Mouse (Mus musculus): ENCODE data around the gene Dop1b. TPM values are rescaled to one million over a fixed set of nuclear protein-coding genes. Genes with fewer than 3 reads are reported as not detected.
"Not testable (repeated sequence)": the region's sequence is repeated elsewhere in the genome, so short reads cannot be mapped to it uniquely, and the experiment has no call there.

The Dop1b gene
- polyA plus RNA-seq, 1 experiment: 47.2 TPM

DNA sequence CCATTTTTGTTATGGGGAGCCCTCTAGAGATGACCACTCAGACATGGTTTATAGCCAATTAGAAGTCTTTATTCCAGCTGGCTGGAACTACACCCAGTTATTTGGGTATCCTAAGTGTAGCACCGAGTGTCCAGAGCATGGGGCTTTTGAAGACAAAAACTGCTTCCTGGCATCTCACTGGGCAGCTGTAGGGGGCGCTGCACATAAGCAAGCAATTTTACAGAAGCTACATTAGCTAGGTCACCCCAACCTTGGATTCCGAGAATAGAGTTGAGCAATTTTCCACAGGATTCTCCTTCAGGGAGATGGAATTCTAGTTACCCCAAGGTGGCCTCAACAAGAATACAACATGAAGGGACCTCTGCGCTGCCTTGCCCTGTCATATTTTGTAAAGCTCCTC lies 113.1 kb downstream of the Dop1b start:
- no peak overlapping the region for H3K4me3 ChIP-seq (ENCODE audit: insufficient read depth, low read length)
- no peak overlapping the region for H3K27ac ChIP-seq (ENCODE audit: insufficient read depth, low read depth, low read length)
- no peaks in the 10 kb centered on the region for H3K4me1 ChIP-seq (ENCODE audit: control insufficient read depth, insufficient read depth, low read length)
- TF ChIP-seq CTCF (IDR thresholded peaks at IDR 0.05; ENCODE audit: low read depth, low read length) (no peak; the same call in 1 of the 2 replicates), POLR2A (IDR thresholded peaks at IDR 0.05; ENCODE audit: borderline replicate concordance, low read depth, low read length) (no peak)

DNA sequence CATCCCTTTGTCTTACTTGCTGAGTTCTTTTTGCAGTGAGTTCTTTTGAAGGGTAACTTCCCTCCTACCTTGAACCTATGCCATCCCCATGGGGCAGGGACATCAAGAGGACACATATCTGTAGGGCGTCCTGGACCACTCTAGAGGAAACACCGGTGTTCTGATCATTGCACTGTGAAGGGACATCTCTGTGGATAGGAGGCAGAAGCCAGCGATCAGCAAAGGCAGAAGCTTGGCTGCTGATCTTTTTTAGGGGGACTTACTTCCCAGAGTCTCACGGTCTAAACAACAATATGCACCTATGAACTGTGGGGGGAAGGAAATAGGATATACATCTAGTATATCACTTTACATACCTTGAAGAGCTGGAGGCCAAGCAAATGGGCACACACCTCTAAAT lies 113.8 kb downstream of the Dop1b start:
- Histone ChIP-seq H3K27ac (ENCODE audit: insufficient read depth, low read depth, low read length) (no peak overlapping the region), H3K4me1 (ENCODE audit: control insufficient read depth, insufficient read depth, low read length) (no peaks in the 10 kb centered on the region), H3K4me3 (ENCODE audit: insufficient read depth, low read length) (no peak overlapping the region)
- TF ChIP-seq CTCF (IDR thresholded peaks at IDR 0.05; ENCODE audit: low read depth, low read length): no peak
- TF ChIP-seq POLR2A (IDR thresholded peaks at IDR 0.05; ENCODE audit: borderline replicate concordance, low read depth, low read length): no peak

DNA sequence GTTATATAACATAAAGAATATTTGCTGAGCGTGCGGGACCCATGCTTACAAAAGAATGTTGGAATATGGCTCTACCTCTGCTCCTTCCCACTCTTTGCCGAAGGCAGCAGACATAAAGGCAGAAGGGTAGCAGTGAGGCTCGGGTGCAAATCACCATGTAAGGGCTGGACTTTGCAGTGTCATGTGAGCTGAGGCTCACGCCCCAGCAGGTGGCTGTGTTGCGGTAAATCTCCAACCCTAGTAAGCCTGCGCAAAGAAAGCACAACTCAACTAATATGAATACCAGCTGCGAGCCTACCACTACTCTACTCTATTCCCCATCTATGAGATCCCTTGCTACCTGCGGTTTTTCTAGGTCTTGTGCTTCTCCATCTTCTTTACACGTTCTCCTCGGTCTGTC lies 114.3 kb downstream of the Dop1b start:
- TF ChIP-seq CTCF (IDR thresholded peaks at IDR 0.05; ENCODE audit: low read depth, low read length): no peak
- TF ChIP-seq POLR2A (IDR thresholded peaks at IDR 0.05; ENCODE audit: borderline replicate concordance, low read depth, low read length): no peak
- H3K4me1 ChIP-seq (ENCODE audit: control insufficient read depth, insufficient read depth, low read length): no peaks in the 10 kb centered on the region
- H3K27ac ChIP-seq (ENCODE audit: insufficient read depth, low read depth, low read length): no peak overlapping the region
- H3K4me3 ChIP-seq (ENCODE audit: insufficient read depth, low read length): no peak overlapping the region

DNA sequence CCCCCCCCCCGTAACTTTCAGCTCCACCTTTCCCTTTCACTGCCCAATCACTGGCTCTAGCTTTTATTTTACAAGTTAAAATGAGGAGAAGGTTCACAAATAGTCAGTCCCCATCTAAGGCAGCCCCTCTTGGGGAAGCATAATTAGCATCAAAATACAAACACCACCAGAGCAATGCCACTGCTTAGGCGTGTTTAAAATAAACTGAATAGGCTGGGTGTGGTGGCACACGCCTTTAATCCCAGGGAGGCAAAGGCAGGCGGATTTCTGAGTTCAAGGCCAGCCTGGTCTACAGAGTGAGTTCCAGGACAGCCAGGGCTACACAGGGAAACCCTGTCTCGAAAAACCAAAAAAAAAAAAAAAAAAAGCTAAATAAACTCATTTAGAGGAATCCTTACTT lies 114.8 kb downstream of the Dop1b start:
- H3K4me1 ChIP-seq (ENCODE audit: control insufficient read depth, insufficient read depth, low read length); H3K4me3 ChIP-seq (ENCODE audit: insufficient read depth, low read length); H3K27ac ChIP-seq (ENCODE audit: insufficient read depth, low read depth, low read length): not testable (repeated sequence)

DNA sequence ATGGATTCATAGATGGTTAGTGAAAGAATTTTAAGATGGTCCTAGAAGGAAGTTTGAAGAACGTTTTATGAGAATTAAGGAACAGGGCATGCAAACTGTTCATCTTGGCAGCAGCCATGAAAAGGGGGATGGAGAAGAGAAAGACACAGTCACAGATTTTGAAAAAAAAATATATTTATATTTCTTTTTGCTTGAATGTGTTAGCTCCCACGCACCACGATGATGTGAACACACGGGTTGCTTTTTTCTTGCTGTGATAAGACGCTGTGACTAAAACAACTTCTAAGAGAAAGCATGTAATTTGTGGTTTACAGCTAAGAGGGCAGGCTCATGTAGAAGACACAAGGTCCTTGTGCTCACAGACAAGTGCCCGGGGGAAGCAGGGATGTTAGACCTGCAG lies 115.2 kb downstream of the Dop1b start:
- TF ChIP-seq CTCF (IDR thresholded peaks at IDR 0.05; ENCODE audit: low read depth, low read length): no peak
- TF ChIP-seq POLR2A (IDR thresholded peaks at IDR 0.05; ENCODE audit: borderline replicate concordance, low read depth, low read length): no peak
- Histone ChIP-seq H3K4me3 (ENCODE audit: insufficient read depth, low read length) (no peak overlapping the region), H3K27ac (ENCODE audit: insufficient read depth, low read depth, low read length) (no peak overlapping the region), H3K4me1 (ENCODE audit: control insufficient read depth, insufficient read depth, low read length) (peaks cover 2% of the 10 kb centered on the region)

DNA sequence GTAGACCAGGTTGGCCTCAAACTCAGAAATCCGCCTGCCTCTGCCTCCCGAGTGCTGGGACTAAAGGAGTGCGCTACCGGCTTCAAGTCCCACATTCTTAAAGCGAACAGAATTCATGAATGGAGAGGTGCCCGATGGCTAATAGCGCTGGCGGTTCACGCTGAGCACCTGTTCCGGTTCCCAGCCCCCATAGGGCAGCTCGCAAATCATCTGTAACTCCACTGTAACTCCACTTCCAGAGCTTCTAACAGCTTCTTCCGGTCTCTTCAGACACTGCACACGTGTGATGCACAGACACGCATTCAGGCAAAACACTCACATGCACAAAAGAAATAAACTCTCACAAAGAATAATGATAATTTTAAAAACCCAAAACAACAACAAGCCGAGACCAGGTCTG lies 117.8 kb downstream of the Dop1b start:
- Histone ChIP-seq H3K27ac (ENCODE audit: insufficient read depth, low read depth, low read length) (no peak overlapping the region), H3K4me3 (ENCODE audit: insufficient read depth, low read length) (no peak overlapping the region)

DNA sequence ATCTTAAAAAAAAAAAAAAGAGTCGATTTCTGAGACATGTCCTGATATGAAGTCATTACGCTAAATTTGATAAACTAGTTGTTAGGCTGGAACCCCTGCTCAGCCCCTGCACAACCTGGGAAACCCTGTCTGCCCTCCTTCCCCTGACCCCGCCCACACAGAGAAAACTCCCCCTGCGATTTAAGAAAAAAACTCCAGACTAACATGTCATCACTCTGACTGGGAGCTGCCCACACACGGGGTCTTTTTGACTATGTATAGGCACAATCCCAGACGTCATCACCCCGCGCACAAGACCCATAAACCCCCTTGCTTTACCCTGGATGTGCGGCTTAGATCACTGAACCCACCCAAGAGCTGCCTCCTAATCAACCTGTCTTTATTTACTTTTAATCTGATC lies 118.4 kb downstream of the Dop1b start:
- no peak overlapping the region for H3K4me3 ChIP-seq (ENCODE audit: insufficient read depth, low read length)
- no peak for TF ChIP-seq POLR2A (IDR thresholded peaks at IDR 0.05; ENCODE audit: borderline replicate concordance, low read depth, low read length)
- no peak for TF ChIP-seq CTCF (IDR thresholded peaks at IDR 0.05; ENCODE audit: low read depth, low read length)
- peaks cover 12% of the 10 kb centered on the region for H3K4me1 ChIP-seq (ENCODE audit: control insufficient read depth, insufficient read depth, low read length)
- H3K27ac ChIP-seq (ENCODE audit: insufficient read depth, low read depth, low read length): no peak overlapping the region

More for the DNA sequence above, 117.8 kb downstream of the Dop1b start:
- no peak for TF ChIP-seq POLR2A (IDR thresholded peaks at IDR 0.05; ENCODE audit: borderline replicate concordance, low read depth, low read length)
- no peak for TF ChIP-seq CTCF (IDR thresholded peaks at IDR 0.05; ENCODE audit: low read depth, low read length)
- peaks cover 7% of the 10 kb centered on the region for H3K4me1 ChIP-seq (ENCODE audit: control insufficient read depth, insufficient read depth, low read length)

DNA sequence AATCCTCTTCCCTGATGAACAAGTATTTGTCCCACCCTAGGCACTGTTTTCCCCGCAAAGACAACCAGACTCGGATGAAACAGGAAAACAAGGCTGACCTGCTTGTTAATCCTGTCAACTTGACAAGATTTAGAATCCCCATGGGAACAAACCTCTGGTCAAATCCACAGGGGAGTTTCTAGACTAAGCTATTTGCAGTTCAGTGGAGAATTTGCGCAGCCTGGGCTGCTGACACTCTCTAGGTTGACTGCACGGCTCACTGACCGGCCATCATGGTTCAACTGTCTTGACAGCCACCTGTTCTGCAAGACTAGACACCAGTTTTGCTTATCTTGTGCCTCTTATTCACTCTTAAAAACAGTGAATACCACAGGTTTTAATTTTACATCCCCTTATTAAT lies 119.2 kb downstream of the Dop1b start:
- H3K4me3 ChIP-seq (ENCODE audit: insufficient read depth, low read length): no peak overlapping the region
- peaks cover 19% of the 10 kb centered on the region for H3K4me1 ChIP-seq (ENCODE audit: control insufficient read depth, insufficient read depth, low read length)
- H3K27ac ChIP-seq (ENCODE audit: insufficient read depth, low read depth, low read length): no peak overlapping the region
- TF ChIP-seq POLR2A (IDR thresholded peaks at IDR 0.05; ENCODE audit: borderline replicate concordance, low read depth, low read length): no peak
- no peak for TF ChIP-seq CTCF (IDR thresholded peaks at IDR 0.05; ENCODE audit: low read depth, low read length)

DNA sequence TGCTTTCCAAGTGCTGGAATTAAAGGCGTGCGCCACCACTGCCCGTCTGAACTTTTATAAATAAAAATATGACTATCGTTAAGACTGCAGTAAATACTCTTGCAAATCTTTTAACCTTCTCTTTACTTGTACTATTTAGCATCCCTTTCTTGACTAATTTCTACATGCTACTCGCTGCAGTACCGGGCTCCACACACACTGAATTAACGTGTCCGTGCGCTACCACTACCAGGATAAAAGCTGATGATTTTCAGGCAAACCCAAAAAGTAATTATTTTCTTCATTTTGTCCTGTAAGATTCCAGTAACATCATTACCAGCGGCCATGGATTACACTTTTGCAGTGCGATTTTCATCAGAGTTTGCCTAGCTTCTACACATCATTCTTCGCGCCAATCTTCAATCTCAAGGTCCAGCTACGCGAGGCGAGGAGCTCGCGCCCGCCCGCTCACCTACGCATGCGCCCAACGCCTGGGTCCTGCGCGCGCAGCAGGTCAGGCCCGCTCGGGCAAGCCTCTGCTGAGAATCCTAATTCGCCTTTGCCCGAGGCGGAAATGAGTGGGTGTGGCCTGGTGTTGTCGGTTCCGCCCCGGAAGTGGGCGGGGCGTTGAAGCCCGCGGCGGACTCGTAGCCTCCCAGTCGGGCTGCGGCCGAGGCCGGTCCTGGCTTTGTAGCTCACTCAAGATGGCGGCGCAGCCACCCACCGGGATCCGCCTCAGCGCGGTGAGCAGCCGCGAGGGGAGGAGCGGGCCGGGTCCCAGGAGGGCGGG lies 120.1 kb downstream of the Dop1b start, which contains the start of gene Morc3:
TSS of gene Morc3 (plus strand) at position 495 of the 769 bp plus-strand sequence.
- Histone ChIP-seq H3K4me3 (ENCODE audit: insufficient read depth, low read length) (peak within 1 kb of the TSS; percentile 92), H3K27ac (ENCODE audit: insufficient read depth, low read depth, low read length) (peak within 1 kb of the TSS; percentile 93), H3K4me1 (ENCODE audit: control insufficient read depth, insufficient read depth, low read length) (peaks cover 24% of the 10 kb centered on the region)
- TF ChIP-seq POLR2A (IDR thresholded peaks at IDR 0.05; ENCODE audit: borderline replicate concordance, low read depth, low read length) (no peak), CTCF (IDR thresholded peaks at IDR 0.05; ENCODE audit: low read depth, low read length) (no peak)

DNA sequence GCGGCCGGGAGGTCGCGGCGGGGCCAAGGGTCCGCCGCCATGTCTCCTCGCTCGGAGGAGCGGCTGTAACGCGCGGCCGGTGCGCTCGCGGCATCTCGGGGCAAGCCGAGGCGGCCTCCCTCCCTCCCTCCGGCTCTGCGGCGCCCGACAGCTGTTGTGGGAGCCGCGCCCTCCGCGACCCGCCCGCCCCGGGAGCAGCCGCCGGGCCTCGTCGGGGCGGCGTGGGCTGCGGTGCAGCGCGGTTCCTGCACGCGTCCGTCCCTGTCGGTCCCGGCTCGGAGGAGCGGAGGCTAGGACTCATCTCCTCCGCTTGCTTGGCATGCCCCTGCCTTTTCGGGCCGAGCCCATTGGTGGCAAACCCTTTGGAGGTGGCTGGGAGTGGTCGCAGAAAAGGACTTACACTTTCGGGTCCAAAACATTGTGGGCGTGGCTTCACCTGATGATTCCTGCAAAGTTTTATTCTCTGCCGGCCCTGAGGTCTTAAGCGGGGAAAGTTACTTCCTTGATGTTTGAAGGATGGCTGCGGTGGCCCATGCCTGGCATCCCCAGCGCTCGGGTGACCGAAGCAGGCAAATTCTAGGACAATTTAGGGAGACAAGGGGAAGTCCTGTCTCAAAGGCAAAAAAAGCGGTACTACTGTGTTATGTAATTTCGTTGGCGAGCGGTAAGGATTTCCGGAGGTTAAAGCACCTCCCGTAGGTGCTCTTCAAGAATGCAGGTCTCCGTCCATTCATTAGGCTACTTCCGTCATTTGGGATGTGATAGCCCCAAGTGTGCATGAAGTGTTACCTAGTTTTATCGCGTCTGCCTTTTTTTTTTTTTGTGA lies 121.0 kb downstream of the Dop1b start:
- Histone ChIP-seq H3K4me3 (ENCODE audit: insufficient read depth, low read length) (peak overlapping the region; percentile 92), H3K4me1 (ENCODE audit: control insufficient read depth, insufficient read depth, low read length) (peaks cover 31% of the 10 kb centered on the region), H3K27ac (ENCODE audit: insufficient read depth, low read depth, low read length) (peak overlapping the region; percentile 93)
- TF ChIP-seq CTCF (IDR thresholded peaks at IDR 0.05; ENCODE audit: low read depth, low read length): no peak
- TF ChIP-seq POLR2A (IDR thresholded peaks at IDR 0.05; ENCODE audit: borderline replicate concordance, low read depth, low read length): no peak
